Mouse (Mus musculus): ENCODE measurements around the gene Heatr5b.

The Heatr5b gene

GRCm38 (mm10) chr17:78788273-78788672, 46.9 kb downstream of the Heatr5b start:
- POLR2A ChIA-PET: interaction anchor here in 1 of 4 experiments (0.7 kb wide), 1 partner anchor 309 kb away, joined by 3 read pairs; no protein-coding TSS in a partner anchor
- CTCF ChIA-PET: interaction anchor here in 3 of 4 experiments (0.6 to 1.8 kb wide), 5 partner anchors 12 to 591 kb away, joined by 3 to 9 read pairs (median 3); no protein-coding TSS in a partner anchor

DNA sequence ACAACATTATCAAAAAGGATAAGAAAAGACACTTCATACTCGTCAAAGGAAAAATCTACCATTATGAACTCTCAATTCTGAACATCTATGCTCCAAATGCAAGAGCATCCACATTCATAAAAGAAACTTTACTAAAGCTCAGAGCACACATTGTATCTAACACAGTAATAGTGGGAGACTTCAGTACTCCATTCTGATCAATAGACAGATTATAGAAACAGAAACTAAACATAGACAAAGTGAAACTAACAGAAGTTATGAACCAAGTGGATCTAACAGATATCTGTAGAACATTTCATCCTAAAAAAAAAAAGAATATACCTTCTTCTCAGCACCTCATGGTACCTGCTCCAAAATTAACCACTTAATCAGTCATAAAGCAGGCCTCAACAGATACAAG, 56.4 kb downstream of the Heatr5b start:
- CTCF ChIA-PET: no interaction called here
- POLR2A ChIA-PET: no interaction called here

- ChIA-PET POLR2A (interaction anchor here in 1 of 4 experiments (0.9 to 2.0 kb wide), 2 partner anchors 17 to 340 kb away, joined by 3 to 5 read pairs; no protein-coding TSS in a partner anchor), CTCF (no interaction called here)
Observed at GRCm38 (mm10) chr17:78772317-78772716, 62.8 kb downstream of the Heatr5b start.

- POLR2A ChIA-PET: no interaction called here
- CTCF ChIA-PET: interaction anchor here in 1 of 4 experiments (0.6 kb wide), 1 partner anchor 293 kb away, joined by 3 read pairs; no protein-coding TSS in a partner anchor
Observed at GRCm38 (mm10) chr17:78770932-78771331, 64.2 kb downstream of the Heatr5b start.

- ChIA-PET CTCF (no interaction called here), POLR2A (no interaction called here)
Observed at GRCm38 (mm10) chr17:78769341-78769740, 65.8 kb downstream of the Heatr5b start.

GRCm38 (mm10) chr17:78768937-78769336, 66.2 kb downstream of the Heatr5b start:
- ChIA-PET POLR2A (no interaction called here), CTCF (no interaction called here)

- POLR2A ChIA-PET: interaction anchor here in 2 of 4 experiments (0.5 to 0.6 kb wide), 2 partner anchors 22 to 295 kb away, joined by 3 read pairs; no protein-coding TSS in a partner anchor
Observed at GRCm38 (mm10) chr17:78767546-78767945, 67.6 kb downstream of the Heatr5b start.

DNA sequence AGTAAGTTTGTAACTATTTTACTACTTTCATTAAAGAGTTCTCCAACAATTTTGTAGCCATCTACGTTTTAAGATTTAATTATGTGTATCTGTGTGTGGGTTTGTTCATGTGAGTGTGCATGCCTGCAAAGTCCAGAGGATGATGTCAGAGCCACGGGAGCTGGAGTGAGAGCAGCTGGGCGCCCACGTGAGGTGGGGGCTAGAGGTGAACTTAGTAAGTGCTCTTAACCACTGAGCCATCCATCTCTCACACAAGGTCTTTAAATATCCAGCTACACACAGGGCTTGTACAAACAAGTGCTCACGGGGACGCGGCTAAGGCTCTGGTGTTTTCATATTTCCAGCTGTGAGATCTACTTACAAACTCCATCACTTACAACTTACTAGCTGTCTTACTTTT, 69.1 kb downstream of the Heatr5b start:
- ChIA-PET POLR2A (interaction anchor here in 1 of 4 experiments (0.9 kb wide), 1 partner anchor 174 kb away, joined by 3 read pairs; no protein-coding TSS in a partner anchor), CTCF (no interaction called here)

More at GRCm38 (mm10) chr17:78767546-78767945, 67.6 kb downstream of the Heatr5b start:
- CTCF ChIA-PET: no interaction called here

DNA sequence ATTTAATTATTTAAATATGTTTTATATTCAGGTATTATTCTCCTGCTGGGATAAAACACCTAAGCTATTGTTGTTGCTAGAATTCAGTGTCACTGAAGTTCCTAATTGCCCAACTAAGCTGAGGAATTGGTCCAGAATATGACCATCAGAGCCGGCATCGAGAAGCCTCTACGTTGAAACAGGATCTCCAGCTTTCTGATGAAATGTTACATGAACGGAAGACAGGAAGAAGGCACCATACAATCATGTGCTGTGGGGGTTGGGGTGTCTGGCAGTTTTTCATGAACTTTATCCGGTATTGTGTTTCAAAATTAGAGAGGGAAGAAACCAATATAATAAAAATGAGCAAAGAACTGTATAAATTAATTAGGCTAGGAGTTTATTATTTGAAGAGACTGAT, 71.9 kb downstream of the Heatr5b start:
- CTCF ChIA-PET: interaction anchor here in 1 of 4 experiments (0.6 kb wide), 1 partner anchor 10 kb away, joined by 7 read pairs; no protein-coding TSS in a partner anchor
- POLR2A ChIA-PET: interaction anchor here in 1 of 4 experiments (0.6 kb wide), 1 partner anchor 1132 kb away, joined by 3 read pairs; no protein-coding TSS in a partner anchor

DNA sequence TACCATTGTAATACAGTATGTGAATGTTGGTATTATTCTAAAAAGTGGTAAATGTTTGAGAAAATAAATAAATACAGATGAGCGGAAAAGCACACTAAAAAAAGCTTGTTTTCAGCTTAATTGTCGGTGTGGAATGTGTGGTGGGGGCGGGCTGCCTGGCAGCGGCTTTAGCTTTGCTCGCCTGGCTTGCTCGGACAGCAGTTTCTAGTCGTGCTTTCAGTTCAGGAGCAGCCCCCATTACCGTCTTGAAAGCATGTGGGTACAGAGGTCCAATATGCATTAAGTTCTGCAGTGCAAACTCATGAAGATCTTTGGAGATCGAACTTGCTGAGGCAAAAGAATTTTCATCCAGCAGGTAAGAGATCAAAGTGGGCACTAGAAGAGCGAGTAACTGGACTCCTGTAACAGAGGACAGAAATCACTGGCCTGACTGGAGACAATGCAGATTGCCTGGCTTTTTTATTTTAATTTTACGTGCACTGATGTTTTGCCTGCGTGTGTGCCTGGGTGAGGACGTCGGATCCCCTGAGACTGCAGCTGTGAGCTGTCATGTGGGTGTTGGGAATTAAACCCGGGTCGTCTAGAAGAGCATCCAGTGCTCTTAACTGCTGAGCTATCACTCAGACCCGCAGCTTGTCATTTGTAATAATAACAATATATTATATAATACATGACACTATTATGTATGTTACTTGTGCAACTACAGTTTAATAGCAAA, 82.1 kb downstream of the Heatr5b start:
- ChIA-PET POLR2A (interaction anchor here in 1 of 4 experiments (1.3 kb wide), 1 partner anchor 17 kb away, joined by 3 read pairs; no protein-coding TSS in a partner anchor), CTCF (interaction anchor here in 1 of 4 experiments (0.5 kb wide), 1 partner anchor 10 kb away, joined by 7 read pairs; no protein-coding TSS in a partner anchor)

- ChIA-PET POLR2A (no interaction called here), CTCF (no interaction called here)
Observed at GRCm38 (mm10) chr17:78752064-78752463, 83.1 kb downstream of the Heatr5b start.

GRCm38 (mm10) chr17:78748440-78748839, 86.7 kb downstream of the Heatr5b start:
- ChIA-PET POLR2A (no interaction called here), CTCF (no interaction called here)

GRCm38 (mm10) chr17:78738416-78738815, 96.7 kb downstream of the Heatr5b start:
- CTCF ChIA-PET: interaction anchor here in 2 of 4 experiments (0.6 to 0.7 kb wide), 3 partner anchors 31 to 145 kb away, joined by 3 to 8 read pairs (median 4); no protein-coding TSS in a partner anchor
- POLR2A ChIA-PET: no interaction called here

DNA sequence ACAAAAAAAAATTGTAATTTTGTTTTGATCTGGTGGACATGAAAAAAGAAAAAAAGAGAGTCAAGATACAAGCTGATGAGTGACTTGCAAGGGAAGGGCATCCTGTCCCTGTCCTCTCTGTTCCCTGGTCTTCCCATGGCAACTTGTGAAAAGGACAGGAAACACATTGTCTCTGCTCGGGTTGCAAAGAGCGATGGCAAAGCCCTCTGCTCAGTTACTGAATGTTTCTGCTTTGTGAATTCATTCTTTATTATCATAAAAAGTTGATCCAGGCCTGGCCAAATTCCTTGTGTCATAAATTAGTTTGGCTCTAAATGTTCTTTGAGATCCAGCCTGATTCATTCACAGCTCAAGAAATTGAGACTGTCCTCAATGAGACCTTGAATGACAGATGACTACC, 97.4 kb downstream of the Heatr5b start:
- ChIA-PET POLR2A (no interaction called here), CTCF (no interaction called here)

GRCm38 (mm10) chr17:78737096-78737495, 98.1 kb downstream of the Heatr5b start, which contains the start of gene Strn:
Strn (minus strand) TSS chr17:78737196.
- POLR2A ChIA-PET: interaction anchor here in 2 of 4 experiments (1.0 to 1.6 kb wide), 2 partner anchors 41 to 100 kb away, joined by 4 to 5 read pairs; no protein-coding TSS in a partner anchor
- CTCF ChIA-PET: no interaction called here

DNA sequence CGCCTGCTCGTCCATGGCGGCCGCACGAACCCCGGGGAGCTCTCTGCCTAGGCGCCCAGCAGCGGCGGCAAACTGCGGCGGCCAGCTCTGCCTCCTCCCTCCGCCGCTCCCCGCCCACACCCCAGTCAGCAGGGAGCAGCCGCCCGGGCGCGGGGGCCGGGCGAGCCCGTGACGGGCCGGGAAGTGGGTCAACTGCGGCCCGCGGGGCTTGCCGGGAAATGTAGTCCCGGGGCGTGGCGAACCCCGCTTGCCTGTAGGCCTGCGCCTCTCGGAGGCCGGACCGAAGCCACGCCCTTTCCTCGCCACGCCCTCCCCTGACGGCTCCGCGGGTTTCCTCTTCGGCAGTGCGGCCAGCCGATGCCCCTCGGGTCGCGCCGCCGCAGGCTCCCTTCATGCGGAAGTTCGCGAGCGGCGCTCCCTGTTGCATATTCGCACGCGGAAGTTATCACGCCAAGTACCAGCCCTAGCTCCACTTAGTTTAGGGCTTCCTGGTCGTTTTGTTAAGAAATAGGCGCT, 98.6 kb downstream of the Heatr5b start:
- CTCF ChIA-PET: interaction anchor here in 1 of 4 experiments (1.0 kb wide), 1 partner anchor 144 kb away, joined by 6 read pairs; no protein-coding TSS in a partner anchor
- POLR2A ChIA-PET: interaction anchor here in 3 of 4 experiments (0.5 to 1.8 kb wide), 22 partner anchors 10 to 284 kb away, joined by 3 to 9 read pairs (median 4); partner anchors contain the start of genes Gpatch11 (in 2 of the 3), Heatr5b (in 2 of the 3), Cebpz (in 1 of the 3) and Ndufaf7 (in 1 of the 3)

- CTCF ChIA-PET: interaction anchor here in 2 of 4 experiments (0.6 to 1.0 kb wide), 3 partner anchors 12 to 144 kb away, joined by 3 to 6 read pairs (median 3); no protein-coding TSS in a partner anchor
- POLR2A ChIA-PET: interaction anchor here in 3 of 4 experiments (0.5 to 1.8 kb wide), 26 partner anchors 8 to 285 kb away, joined by 3 to 9 read pairs (median 3); partner anchors contain the start of genes Gpatch11 (in 2 of the 3), Heatr5b (in 2 of the 3), Cebpz (in 1 of the 3) and Ndufaf7 (in 1 of the 3)
Observed at GRCm38 (mm10) chr17:78735731-78736472, 99.3 kb downstream of the Heatr5b start.

- ChIA-PET POLR2A (interaction anchor here in 2 of 4 experiments (0.5 to 1.5 kb wide), 5 partner anchors 9 to 172 kb away, joined by 3 to 4 read pairs (median 3); partner anchors contain the start of gene Sult6b1 (in 1 of the 2)), CTCF (interaction anchor here in 1 of 4 experiments (0.6 kb wide), 1 partner anchor 11 kb away, joined by 3 read pairs; no protein-coding TSS in a partner anchor)
Observed at GRCm38 (mm10) chr17:78734806-78735205, 100.4 kb downstream of the Heatr5b start.

Data from embryonic stem cell, embryonic (primary cell).